Mouse (Mus musculus) lung, postnatal 14 days (tissue): ENCODE measurements around the gene Fam107b.
A peak's percentile ranks its signal among the peaks of the same experiment; 100 is the strongest.

Experiments
- DNase-seq: peaks from one replicate; pipeline ENCODE4 v3.0.0; 2021

Fam107b gene

DNA sequence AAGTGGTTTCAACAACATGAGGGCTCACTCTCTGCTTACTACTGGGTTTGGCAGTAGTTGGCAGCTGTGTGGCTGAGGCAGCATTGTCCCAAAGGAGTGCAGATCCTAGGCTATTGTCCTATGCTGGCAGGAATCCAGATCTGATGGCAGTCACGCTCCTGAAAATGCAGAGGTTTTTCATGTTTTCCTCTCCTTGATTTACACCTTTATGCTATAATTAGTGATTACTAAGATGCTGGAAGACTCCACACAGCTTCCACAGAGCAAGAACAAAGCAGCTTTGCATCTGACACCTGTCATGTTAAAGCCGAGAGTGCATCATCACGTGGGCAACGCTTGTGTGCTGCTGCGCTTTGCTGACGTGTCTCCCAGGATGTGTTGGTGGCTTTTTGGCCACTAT, 172.2 kb downstream of the Fam107b start:
- no peak for DNase-seq

GRCm38 (mm10) chr2:3745041-3745440, 174.8 kb downstream of the Fam107b start:
- DNase-seq = no peak

GRCm38 (mm10) chr2:3745910-3746606, 175.8 kb downstream of the Fam107b start:
- DNase-seq = no peak

- peak; percentile 21 for DNase-seq
Observed at GRCm38 (mm10) chr2:3748714-3749503, 178.6 kb downstream of the Fam107b start.

- DNase-seq = no peak
Observed at GRCm38 (mm10) chr2:3749504-3750024, 179.3 kb downstream of the Fam107b start.

DNA sequence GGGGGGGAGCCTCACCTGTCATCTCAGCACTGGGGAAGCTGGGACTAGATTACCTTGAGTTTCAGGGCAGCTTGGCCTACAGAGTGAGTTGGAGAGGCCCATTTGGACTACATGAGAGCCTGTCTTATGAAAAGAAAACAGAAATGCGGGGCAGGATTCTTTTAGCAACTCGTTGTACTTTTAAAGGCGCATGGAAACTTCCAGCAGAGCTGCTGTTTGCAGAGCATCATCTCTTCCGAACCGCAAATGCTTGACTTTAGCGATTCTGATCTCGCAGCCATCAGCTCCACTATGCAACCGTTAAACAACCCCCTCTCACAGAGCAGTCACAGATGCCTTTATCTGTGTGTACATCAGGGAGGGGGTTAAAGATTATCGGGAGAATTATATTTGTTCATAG, 179.8 kb downstream of the Fam107b start:
- DNase-seq = no peak

- peak; percentile 9 for DNase-seq
Observed at GRCm38 (mm10) chr2:3752365-3752764, 182.1 kb downstream of the Fam107b start.

DNA sequence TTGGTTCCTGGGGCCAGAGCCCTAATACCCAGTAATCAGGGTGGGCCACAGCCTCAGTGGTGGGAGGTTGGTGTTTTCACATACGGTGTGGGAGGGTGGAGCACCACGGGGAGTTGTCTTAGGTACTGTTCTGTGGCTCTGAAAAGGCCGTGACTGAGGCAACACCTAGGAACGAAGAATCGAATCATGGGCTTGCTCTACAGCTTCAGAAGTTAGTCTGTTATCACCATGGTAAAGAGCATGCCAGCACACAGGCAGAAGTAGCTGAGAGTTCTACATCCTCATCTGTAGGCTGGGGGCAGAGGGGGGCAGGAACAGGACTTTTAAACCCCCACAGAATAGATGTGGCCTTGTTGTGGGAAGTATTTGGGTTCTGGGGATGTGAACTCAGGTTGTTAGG, 182.6 kb downstream of the Fam107b start:
- no peak for DNase-seq

DNA sequence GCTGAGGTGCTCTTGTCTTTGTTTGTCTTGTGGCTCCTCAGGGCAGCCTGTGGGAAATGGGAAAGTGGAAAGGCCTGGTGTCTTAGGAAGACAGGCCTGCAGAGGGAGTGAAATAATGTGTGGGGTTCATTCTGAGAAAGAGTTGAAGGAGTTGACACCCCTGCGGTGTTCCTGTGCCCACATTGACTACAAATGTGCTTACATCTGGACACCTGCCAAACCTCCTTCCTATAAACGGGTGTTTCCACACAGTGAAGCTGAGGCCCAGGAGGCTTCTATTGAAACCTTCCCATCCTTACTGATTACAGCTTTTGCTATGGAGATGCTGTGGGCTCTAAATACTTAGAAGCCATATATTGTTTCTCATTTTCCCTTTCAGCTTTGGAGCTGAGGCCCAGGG, 183.5 kb downstream of the Fam107b start:
- DNase-seq = peak; percentile 10

GRCm38 (mm10) chr2:3755936-3756335, 185.6 kb downstream of the Fam107b start:
- DNase-seq = no peak

GRCm38 (mm10) chr2:3758406-3758805, 188.1 kb downstream of the Fam107b start:
- no peak for DNase-seq

GRCm38 (mm10) chr2:3760234-3760836, 190.0 kb downstream of the Fam107b start:
- DNase-seq = no peak

- no peak for DNase-seq
Observed at GRCm38 (mm10) chr2:3764136-3764535, 193.8 kb downstream of the Fam107b start.

- no peak for DNase-seq
Observed at GRCm38 (mm10) chr2:3765957-3766783, 195.9 kb downstream of the Fam107b start.

DNA sequence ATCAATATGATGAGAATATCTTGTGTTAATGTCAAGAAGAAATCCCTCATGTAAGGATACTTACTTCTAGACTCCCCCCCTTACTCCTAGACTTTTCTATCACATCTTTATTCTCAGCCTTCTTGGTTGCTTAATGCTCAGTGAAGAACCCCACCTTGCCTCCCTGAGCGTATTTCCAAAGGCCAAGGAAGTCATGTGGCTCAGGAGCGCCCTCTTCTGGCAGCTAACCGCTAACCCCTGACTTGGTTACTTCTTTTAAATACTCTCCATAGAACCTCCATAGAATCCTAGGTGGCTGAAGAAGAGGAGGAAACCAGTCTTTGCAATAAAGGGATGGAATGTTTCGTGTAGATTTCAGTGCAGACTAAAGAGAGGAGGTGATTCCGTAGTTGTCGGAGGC, 199.0 kb downstream of the Fam107b start:
- peak; percentile 79 for DNase-seq

DNA sequence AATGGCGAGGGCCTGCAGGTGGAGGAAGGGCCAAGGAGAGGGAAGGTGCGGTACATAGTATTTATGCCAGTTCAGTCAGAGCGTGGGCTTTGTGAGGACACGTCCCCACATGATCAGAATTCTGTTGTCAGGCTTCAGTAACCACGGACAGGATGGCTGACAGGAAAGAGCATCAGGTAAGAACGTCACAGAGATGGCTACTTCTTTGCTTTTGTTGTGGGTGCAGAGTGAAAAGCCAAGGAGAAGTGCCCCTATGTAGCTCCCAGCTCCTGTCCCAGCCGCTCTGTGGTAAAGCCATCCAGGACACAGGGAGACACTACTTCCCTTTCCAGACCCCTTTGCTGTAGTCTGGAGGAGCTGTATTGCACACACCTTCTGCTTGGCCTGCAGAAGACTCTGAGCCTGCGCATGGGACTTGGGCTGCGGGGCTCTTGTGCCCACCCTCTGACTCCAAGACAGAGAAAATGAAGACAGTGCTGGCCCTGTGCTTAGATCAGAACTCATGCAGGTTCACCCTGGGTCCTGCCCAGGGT, 199.6 kb downstream of the Fam107b start:
- DNase-seq = no peak

- DNase-seq = no peak
Observed at GRCm38 (mm10) chr2:3770383-3770782, 200.1 kb downstream of the Fam107b start.

- DNase-seq = no peak
Observed at GRCm38 (mm10) chr2:3771483-3771882, 201.2 kb downstream of the Fam107b start.

GRCm38 (mm10) chr2:3773089-3773488, 202.8 kb downstream of the Fam107b start:
- DNase-seq = no peak

DNA sequence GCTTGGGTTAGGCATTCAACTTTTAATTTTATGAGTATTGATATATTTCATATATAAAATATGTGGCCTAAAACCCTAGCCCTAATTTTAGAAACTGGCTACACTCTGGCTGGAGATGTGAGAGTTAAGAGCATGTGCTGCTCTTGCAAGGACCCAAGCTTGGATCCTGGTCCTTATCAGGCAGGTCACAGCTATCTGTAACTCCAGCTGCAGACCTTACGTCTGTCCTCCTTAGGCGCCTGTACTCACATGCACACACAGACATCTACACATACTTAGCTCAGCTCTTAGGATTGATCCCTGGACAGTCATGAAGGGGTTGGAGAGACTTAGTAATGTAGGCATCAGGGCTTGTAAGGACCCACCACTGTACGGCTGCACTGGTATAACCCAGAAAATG, 205.3 kb downstream of the Fam107b start:
- no peak for DNase-seq

DNA sequence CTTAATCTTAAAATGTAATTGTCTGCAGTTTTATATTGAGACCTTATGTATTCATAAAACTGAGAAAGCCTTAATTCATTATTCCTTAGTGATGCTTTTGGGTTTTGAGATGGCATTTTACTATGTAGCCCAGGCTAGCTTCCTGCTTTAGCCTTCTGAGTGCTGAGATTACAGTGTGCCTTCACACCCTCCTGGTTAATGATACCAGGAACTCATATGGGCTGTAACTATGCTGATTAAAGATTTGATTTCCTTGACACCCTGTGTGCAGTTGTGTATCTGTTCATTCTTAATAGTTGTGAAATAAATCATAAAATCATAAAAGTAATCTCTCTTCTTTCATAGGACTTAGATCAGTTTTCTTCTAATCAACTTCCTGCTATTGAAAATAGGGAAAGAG, 205.8 kb downstream of the Fam107b start:
- no peak for DNase-seq

- DNase-seq = no peak
Observed at GRCm38 (mm10) chr2:3777696-3778095, 207.4 kb downstream of the Fam107b start.

- DNase-seq = no peak
Observed at GRCm38 (mm10) chr2:3785546-3785945, 215.3 kb downstream of the Fam107b start.
